Mouse (Mus musculus) heart, adult 2 months (tissue): ENCODE results near the gene Srgap2. TPM values are rescaled to one million over a fixed set of nuclear protein-coding genes. Genes with fewer than 3 reads are reported as not detected.
"Not testable (repeated sequence)": the region's sequence is repeated elsewhere in the genome, so short reads cannot be mapped to it uniquely, and the experiment has no call there.

ENCODE experiments used
- DNase-seq, 2 experiments: peaks; one replicate each; pipeline ENCODE4 v3.0.0; 2021
- H3K27ac ChIP-seq: fragments of 200-600 bp; 2 replicates; pipeline ENCODE4 v1.8.1; 2022
- H3K27me3 ChIP-seq: fragments of 200-500 bp; 2 replicates; pipeline ENCODE4 v1.6.1; 2012; ENCODE audit warnings: mild to moderate bottlenecking, low read length, inconsistent platforms, mixed read lengths; ENCODE audit not compliant: control insufficient read depth, insufficient read depth
- H3K36me3 ChIP-seq: fragments of 200-500 bp; 2 replicates; pipeline ENCODE4 v1.6.1; 2012; ENCODE audit warnings: low read length, inconsistent platforms; ENCODE audit not compliant: control insufficient read depth, insufficient read depth
- H3K4me1 ChIP-seq: fragments of 200-500 bp; 2 replicates; pipeline ENCODE4 v1.6.1; 2011; ENCODE audit warnings: low read length; ENCODE audit not compliant: control insufficient read depth, insufficient read depth
- H3K4me3 ChIP-seq: fragments of 200-600 bp; 2 replicates; pipeline ENCODE4 v1.8.1; 2022
- H3K79me2 ChIP-seq: fragments of 200-500 bp; replicated peaks from 2 replicates; pipeline ENCODE4 v1.6.1; 2012; ENCODE audit warnings: mild to moderate bottlenecking, inconsistent platforms, low read length, moderate library complexity, mixed read lengths; ENCODE audit not compliant: control insufficient read depth, insufficient read depth
- H3K9ac ChIP-seq: fragments of 200-500 bp; 2 replicates; pipeline ENCODE4 v1.6.1; 2012; ENCODE audit warnings: low read depth, mild to moderate bottlenecking, control low read depth, inconsistent platforms, low read length, mixed read lengths
- CTCF ChIP-seq: fragments of 200-600 bp; IDR thresholded peaks from 2 replicates; pipeline ENCODE4 v1.8.1; 2022; ENCODE audit warnings: antibody characterized with exemption, mild to moderate bottlenecking, moderate library complexity
- EP300 ChIP-seq: fragments of 200-500 bp; IDR thresholded peaks from 2 replicates; pipeline ENCODE4 v1.6.1; 2011; ENCODE audit warnings: low read depth, low read length, control low read depth; ENCODE audit not compliant: insufficient read depth
- POLR2A ChIP-seq: fragments of 200-500 bp; IDR thresholded peaks from 2 replicates; pipeline ENCODE4 v1.6.1; 2011; ENCODE audit warnings: mild to moderate bottlenecking, low read depth, low read length, control low read depth; ENCODE audit not compliant: insufficient read depth
- WGBS: fragments of 180-500 bp; shearing (Covaris S2); methylation state at CpG from one replicate; pipeline ENCODE4 v1.1.7; 2018; 5-methylcytosine and 5-hydroxymethylcytosine counted together
- intact Hi-C: fragments of 180-260 bp; cut with DNase I; formaldehyde crosslinking; loops from one replicate; pipeline ENCODE4 v1.15.1; 2025
- polyA plus RNA-seq: library from polyadenylated mRNA; depleted of rRNA; stranded (reverse); fragments of >200 nt; gene quantifications from 2 replicates; pipeline ENCODE4 v1.2.3, GENCODE M21; 2012
- total RNA-seq, 2 experiments: library from RNA; stranded (reverse); gene quantifications; 2 replicates each; pipeline ENCODE4 v1.2.3; 2021

The Srgap2 gene
- total and polyA plus RNA-seq, 3 experiments = 15.2 to 20.5 (median 15.9) TPM

DNA sequence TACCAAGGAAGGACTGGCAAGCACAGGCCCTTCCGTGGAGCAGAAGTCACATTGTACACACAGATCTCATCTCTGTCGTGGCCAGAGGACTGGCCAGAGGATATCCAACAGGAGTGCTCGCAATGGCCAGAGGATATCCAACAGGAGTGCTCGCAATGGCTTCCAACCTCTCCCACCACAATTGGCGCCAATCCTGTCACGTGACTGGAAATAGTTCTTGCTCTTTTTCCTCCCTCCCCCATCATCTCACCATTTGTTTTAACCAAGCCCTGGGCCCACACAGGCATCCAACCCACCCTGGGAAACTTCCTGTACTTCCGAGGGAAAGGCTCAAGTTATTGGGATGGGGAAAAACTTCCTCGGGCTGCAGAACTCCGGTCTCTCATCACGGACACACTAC lies 258.4 kb downstream of the Srgap2 start:
- no peak overlapping the region for H3K9ac ChIP-seq
- H3K4me1 ChIP-seq = no peaks in the 10 kb centered on the region
- H3K27me3 ChIP-seq = no peaks in the 10 kb centered on the region
- no peaks in the 10 kb centered on the region for H3K36me3 ChIP-seq
- intact Hi-C loops = no loop called here
- TF ChIP-seq CTCF (no peak), EP300 (no peak), POLR2A (no peak)
- H3K4me3 ChIP-seq = no peak overlapping the region
- no peak for DNase-seq
- H3K79me2 ChIP-seq = no peaks in the 10 kb centered on the region
- WGBS = 67% methylated on average over 10 of the region's 10 CpGs
- H3K27ac ChIP-seq = no peak overlapping the region

DNA sequence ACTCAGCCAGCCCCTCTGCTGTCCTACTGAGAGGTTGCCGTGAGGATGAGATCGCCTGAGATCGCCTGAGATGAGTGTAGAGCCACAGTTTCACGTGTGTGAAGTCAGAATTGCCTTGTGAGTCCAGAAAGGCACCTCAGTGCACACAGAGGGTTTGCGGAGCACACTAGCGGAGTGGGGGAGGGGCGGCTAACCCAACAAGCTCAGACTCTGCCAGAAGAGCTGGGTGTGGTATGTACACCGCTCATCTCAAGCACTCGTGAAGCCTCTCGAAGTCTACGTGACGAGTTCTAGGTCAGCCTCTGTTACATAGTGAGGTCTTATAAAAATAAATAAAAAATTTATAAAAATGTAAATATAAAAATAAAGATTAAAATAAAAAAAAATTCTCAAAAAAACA lies 263.2 kb downstream of the Srgap2 start:
- WGBS = 80% methylated on average over 12 of the region's 12 CpGs
- TF ChIP-seq CTCF = no peak
- no peak for TF ChIP-seq POLR2A
- no peak for TF ChIP-seq EP300
- DNase-seq = no peak

DNA sequence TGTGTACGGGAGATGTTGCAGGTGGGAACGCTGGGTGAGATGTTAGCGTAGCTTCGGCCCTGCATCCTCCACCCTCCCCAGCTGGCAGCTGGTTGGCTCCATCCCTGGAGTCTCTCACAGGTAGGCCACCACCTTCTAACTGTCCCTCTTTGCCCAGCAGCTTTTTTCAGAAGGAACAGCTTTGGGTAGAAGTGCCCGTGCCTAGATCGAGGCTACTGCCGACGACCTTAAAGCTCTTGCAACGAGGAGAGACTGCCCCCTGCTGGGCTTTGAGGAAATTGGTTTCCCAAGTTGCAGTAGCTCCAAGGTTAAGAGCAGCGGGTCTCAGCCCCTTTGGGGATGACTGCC lies 266.9 kb downstream of the Srgap2 start:
- Histone ChIP-seq H3K79me2 (no peaks in the 10 kb centered on the region), H3K4me3 (no peak overlapping the region), H3K27ac (no peak overlapping the region), H3K9ac (no peak overlapping the region), H3K36me3 (no peaks in the 10 kb centered on the region), H3K4me1 (no peaks in the 10 kb centered on the region), H3K27me3 (no peaks in the 10 kb centered on the region)
- WGBS = 35% methylated on average over 10 of the region's 10 CpGs
- DNase-seq = peak; percentile 52 to 75
- TF ChIP-seq EP300 (no peak), CTCF (peak; percentile 94)
- intact Hi-C loops = loop anchor here (5.0 kb wide), 2 partner anchors 383 to 713 kb away; no protein-coding TSS in a partner anchor

More for the DNA sequence above, 263.2 kb downstream of the Srgap2 start:
- H3K4me3 ChIP-seq = no peak overlapping the region
- H3K27ac ChIP-seq = no peak overlapping the region
- H3K4me1 ChIP-seq = no peaks in the 10 kb centered on the region
- no peaks in the 10 kb centered on the region for H3K36me3 ChIP-seq
- H3K79me2 ChIP-seq = no peaks in the 10 kb centered on the region
- no peaks in the 10 kb centered on the region for H3K27me3 ChIP-seq
- intact Hi-C loops = loop anchor here (5.0 kb wide), 2 partner anchors 387 to 717 kb away; no protein-coding TSS in a partner anchor
- H3K9ac ChIP-seq = no peak overlapping the region

DNA sequence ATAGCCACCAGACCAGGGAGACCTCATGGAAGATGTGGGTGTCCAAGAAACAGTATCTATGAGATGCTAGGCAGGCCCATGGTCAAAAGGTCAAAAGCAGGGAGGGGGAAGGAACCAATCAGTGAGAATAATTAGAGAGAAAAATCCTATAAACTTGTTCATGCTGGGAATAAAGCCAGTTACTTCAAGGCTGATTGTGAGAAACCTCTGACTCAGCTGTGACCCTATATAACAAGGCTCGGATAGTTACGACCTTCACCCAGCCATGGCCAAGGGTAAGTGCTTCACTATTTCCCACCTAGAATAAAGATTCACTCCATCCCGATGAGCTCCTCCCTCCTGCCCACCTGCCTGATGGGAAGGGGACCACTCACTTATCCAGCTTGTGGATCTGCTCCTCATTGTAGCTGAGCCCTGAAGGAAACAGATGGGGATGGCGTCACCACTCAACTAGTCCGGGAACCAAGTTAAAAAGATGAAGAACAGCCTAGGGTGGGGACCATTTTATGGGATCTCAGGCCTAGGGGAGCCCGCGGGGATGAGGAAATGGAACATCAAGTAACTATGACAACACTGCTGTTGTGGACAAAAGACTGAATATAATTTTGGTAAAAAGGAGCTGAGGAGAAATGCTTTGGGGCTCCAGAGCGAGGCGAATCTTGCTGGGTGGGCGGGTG lies 267.4 kb downstream of the Srgap2 start:
- H3K4me1 ChIP-seq = no peaks in the 10 kb centered on the region
- 58% methylated on average over 10 of the region's 10 CpGs for WGBS

DNA sequence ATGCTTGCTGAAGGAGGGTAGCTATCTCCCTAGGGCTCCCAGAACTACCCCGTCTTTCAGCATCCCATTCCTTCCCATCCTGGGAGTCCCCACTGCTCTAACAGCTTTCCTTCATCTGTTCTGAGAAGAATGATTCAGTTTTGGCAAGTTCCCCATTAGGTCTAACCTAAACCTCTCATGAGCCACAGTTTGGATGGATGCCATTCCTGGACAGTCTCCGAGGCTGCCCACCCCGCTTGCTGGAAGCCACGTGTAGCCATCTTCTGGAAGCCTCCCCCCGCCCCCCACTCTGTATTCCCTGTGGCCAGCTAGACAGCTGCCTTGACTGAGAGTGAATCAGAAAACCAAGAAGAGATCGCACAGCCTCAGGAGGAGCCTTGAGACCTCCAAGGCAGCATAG lies 269.9 kb downstream of the Srgap2 start:
- TF ChIP-seq CTCF (no peak), POLR2A (no peak), EP300 (no peak)
- H3K27me3 ChIP-seq = no peaks in the 10 kb centered on the region
- WGBS = 82% methylated on average over 6 of the region's 6 CpGs
- no peaks in the 10 kb centered on the region for H3K79me2 ChIP-seq
- H3K4me1 ChIP-seq = no peaks in the 10 kb centered on the region; the same call in 1 of the 2 replicates
- H3K9ac ChIP-seq = no peak overlapping the region
- H3K36me3 ChIP-seq = no peaks in the 10 kb centered on the region
- H3K27ac ChIP-seq = no peak overlapping the region
- no peak overlapping the region for H3K4me3 ChIP-seq
- intact Hi-C loops = no loop called here
- no peak for DNase-seq

More for the DNA sequence above, 267.4 kb downstream of the Srgap2 start:
- no peak overlapping the region for H3K4me3 ChIP-seq
- H3K79me2 ChIP-seq = no peaks in the 10 kb centered on the region
- TF ChIP-seq EP300 (no peak), POLR2A (no peak), CTCF (no peak)
- no peak overlapping the region for H3K27ac ChIP-seq
- H3K27me3 ChIP-seq = no peaks in the 10 kb centered on the region
- intact Hi-C loops = loop anchor here (5.0 kb wide), 2 partner anchors 382 to 712 kb away; no protein-coding TSS in a partner anchor
- no peak overlapping the region for H3K9ac ChIP-seq
- H3K36me3 ChIP-seq = no peaks in the 10 kb centered on the region
- DNase-seq = no peak

DNA sequence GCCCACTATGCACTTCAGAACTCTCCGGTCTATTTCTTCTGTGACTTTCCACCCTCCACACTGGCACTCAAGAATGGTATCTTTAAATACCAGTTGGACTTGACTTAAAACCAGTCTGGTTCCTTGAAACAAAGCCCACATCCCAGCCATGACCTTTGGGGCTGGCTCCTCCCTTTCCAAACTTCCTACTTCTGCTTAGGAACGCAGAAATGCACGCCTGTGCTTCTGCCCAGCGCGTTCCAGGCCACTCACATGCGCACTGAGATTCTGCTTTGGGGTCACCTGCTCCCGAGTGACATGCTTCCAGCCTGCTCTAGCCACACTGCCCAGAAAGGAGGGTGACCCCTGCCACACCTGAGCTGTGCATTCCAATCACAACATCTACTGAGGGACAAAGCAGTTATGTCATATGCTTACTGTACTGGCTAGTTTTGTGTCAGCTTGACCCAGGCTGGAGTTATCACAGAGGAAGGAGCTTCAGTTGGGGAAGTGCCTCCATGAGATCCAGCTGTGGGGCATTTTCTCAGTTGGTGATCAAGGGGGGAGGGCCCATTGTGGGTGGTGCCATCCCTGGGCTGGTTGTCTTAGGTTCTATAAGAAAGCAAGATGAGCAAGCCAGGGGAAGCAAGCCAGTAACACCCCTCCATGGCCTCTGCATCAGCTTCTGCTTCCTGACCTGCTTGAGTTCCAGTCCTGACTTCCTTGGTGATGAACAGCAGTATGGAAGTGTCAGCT lies 274.5 kb downstream of the Srgap2 start:
- H3K4me1 ChIP-seq, H3K9ac ChIP-seq, intact Hi-C loops, H3K27ac ChIP-seq, H3K4me3 ChIP-seq, H3K79me2 ChIP-seq, H3K27me3 ChIP-seq, H3K36me3 ChIP-seq: not testable (repeated sequence)
- DNase-seq = peak in 1 of 2 experiments; percentile 28
- 54% methylated on average over 7 of the region's 7 CpGs for WGBS
